ENCODE assay signal across 12 mouse cellular contexts in the genomic region with DNA sequence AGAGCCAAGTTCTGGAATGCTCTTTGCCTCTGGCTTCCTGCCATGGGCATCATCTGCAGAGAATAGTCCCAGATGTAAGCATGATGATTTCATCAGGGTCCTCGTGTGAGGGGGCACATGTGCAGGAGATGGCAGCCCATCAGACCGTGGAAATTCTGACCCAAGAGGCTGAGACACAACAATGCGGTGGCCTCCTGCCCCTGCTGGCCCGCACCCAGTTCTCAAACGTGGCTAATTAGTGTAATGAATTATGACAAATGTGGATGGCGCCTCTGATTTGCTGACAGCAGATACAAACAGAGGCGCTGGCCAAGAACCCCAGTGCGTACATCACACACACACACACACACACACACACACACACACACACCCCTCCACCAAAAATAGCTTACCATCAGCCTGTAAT. TPM values are rescaled to one million over a fixed set of nuclear protein-coding genes. Genes with fewer than 3 reads are reported as not detected.
DNase-seq lines count a peak whose midpoint lies in the region; ATAC-seq lines count a peak whose summit lies in the region.
"Had no signal": no experiment of that assay in that cellular context is flagged by ENCODE, and none has a peak within 500 bp of the region (broad histone marks: within the 10 kb centered on the region; RNA-seq: fewer than 3 reads in every experiment).

No protein-coding gene starts in this region.

- no peak overlapping the region for H3K9ac ChIP-seq in heart, embryonic 16.5 days (ENCODE audit: low read length)
- H3K9ac ChIP-seq in heart, embryonic 11.5 days (ENCODE audit: low read depth, low read length): no peak overlapping the region
- no peak overlapping the region for H3K9ac ChIP-seq in midbrain, embryonic 14.5 days (replicated peaks; ENCODE audit: low read length)
- no peak overlapping the region for H3K9ac ChIP-seq in midbrain, embryonic 11.5 days (ENCODE audit: low read length)
- no peak overlapping the region for H3K9ac ChIP-seq in hindbrain, embryonic 15.5 days

- H3K36me3 ChIP-seq in heart, embryonic 16.5 days (ENCODE audit: control insufficient read depth, insufficient read depth): no peaks in the 10 kb centered on the region
- H3K36me3 ChIP-seq in heart, embryonic 11.5 days (ENCODE audit: control insufficient read depth, insufficient read depth, low read length): no peaks in the 10 kb centered on the region
- H3K36me3 ChIP-seq in midbrain, embryonic 14.5 days (ENCODE audit: control insufficient read depth, insufficient read depth, low read length): no peaks in the 10 kb centered on the region
- H3K36me3 ChIP-seq in midbrain, embryonic 11.5 days (ENCODE audit: control insufficient read depth, insufficient read depth, low read length): no peaks in the 10 kb centered on the region
- no peaks in the 10 kb centered on the region for H3K36me3 ChIP-seq in hindbrain, embryonic 15.5 days

- intact Hi-C loops in gastrocnemius, postnatal 36 days (cut with DNase I): no loop called here

- peaks cover 17% of the 10 kb centered on the region for H3K4me1 ChIP-seq in heart, embryonic 16.5 days (ENCODE audit: control insufficient read depth, insufficient read depth, low read length)
- no peaks in the 10 kb centered on the region for H3K4me1 ChIP-seq in heart, embryonic 11.5 days (ENCODE audit: control insufficient read depth, insufficient read depth, low read length)
- peaks cover 6% of the 10 kb centered on the region; the same call in 1 of the 2 replicates for H3K4me1 ChIP-seq in midbrain, embryonic 14.5 days (ENCODE audit: control insufficient read depth, insufficient read depth, low read length)
- peaks cover under 1% of the 10 kb centered on the region for H3K4me1 ChIP-seq in midbrain, embryonic 11.5 days (ENCODE audit: control insufficient read depth, insufficient read depth, low read length)
- H3K4me1 ChIP-seq in hindbrain, embryonic 15.5 days (replicated peaks): peaks cover 8% of the 10 kb centered on the region; the same call in 1 of the 2 replicates

- 0 out of 2 replicates have a peak overlapping the region, but pooled peaks have one; percentile 19 for H3K27ac ChIP-seq in heart, embryonic 16.5 days (ENCODE audit: low read length)
- no peak overlapping the region for H3K27ac ChIP-seq in heart, embryonic 11.5 days (ENCODE audit: low read depth, low read length)
- no peak overlapping the region for H3K27ac ChIP-seq in midbrain, embryonic 14.5 days (replicated peaks; ENCODE audit: low read depth, low read length)
- no peak overlapping the region for H3K27ac ChIP-seq in midbrain, embryonic 11.5 days (ENCODE audit: low read depth, low read length)
- no peak overlapping the region for H3K27ac ChIP-seq in hindbrain, embryonic 15.5 days (replicated peaks)

- H3K9me3 ChIP-seq in heart, embryonic 16.5 days (replicated peaks; ENCODE audit: control insufficient read depth, low read length): no peaks in the 10 kb centered on the region
- H3K9me3 ChIP-seq in heart, embryonic 11.5 days (replicated peaks; ENCODE audit: control insufficient read depth, low read length): no peaks in the 10 kb centered on the region
- H3K9me3 ChIP-seq in midbrain, embryonic 14.5 days (ENCODE audit: control insufficient read depth, low read length): no peaks in the 10 kb centered on the region
- no peaks in the 10 kb centered on the region for H3K9me3 ChIP-seq in midbrain, embryonic 11.5 days (ENCODE audit: control insufficient read depth, low read length)
- H3K9me3 ChIP-seq in hindbrain, embryonic 15.5 days: no peaks in the 10 kb centered on the region

- ATAC-seq in heart, embryonic 16.5 days (replicated peaks; ENCODE audit: extremely low read depth, insufficient read depth, low FRiP score): peak; percentile 50
- no peak for ATAC-seq in heart, embryonic 11.5 days (replicated peaks; ENCODE audit: insufficient number of reproducible peaks, low FRiP score, low TSS enrichment)
- ATAC-seq in midbrain, embryonic 14.5 days (ENCODE audit: low FRiP score, low TSS enrichment): peak; percentile 48; the same call in 1 of the 2 replicates
- no peak for ATAC-seq in midbrain, embryonic 11.5 days (ENCODE audit: low FRiP score)
- ATAC-seq in hindbrain, embryonic 15.5 days (ENCODE audit: low FRiP score, low read depth): peak; percentile 80

- no peak overlapping the region for H3K4me2 ChIP-seq in heart, embryonic 16.5 days (ENCODE audit: low read depth, low read length)
- H3K4me2 ChIP-seq in heart, embryonic 11.5 days: no peak overlapping the region
- H3K4me2 ChIP-seq in midbrain, embryonic 14.5 days (ENCODE audit: low read length): no peak overlapping the region
- no peak overlapping the region for H3K4me2 ChIP-seq in midbrain, embryonic 11.5 days
- H3K4me2 ChIP-seq in hindbrain, embryonic 15.5 days: no peak overlapping the region

- no peaks in the 10 kb centered on the region for H3K27me3 ChIP-seq in heart, embryonic 16.5 days (ENCODE audit: control insufficient read depth, insufficient read depth, low read length)
- no peaks in the 10 kb centered on the region for H3K27me3 ChIP-seq in heart, embryonic 11.5 days (ENCODE audit: control insufficient read depth, insufficient read depth, low read length)
- no peaks in the 10 kb centered on the region for H3K27me3 ChIP-seq in midbrain, embryonic 14.5 days (ENCODE audit: control insufficient read depth, insufficient read depth, low read length)
- H3K27me3 ChIP-seq in midbrain, embryonic 11.5 days (ENCODE audit: control insufficient read depth, insufficient read depth, low read length): no peaks in the 10 kb centered on the region
- no peaks in the 10 kb centered on the region for H3K27me3 ChIP-seq in hindbrain, embryonic 15.5 days

- peak; percentile 44 for DNase-seq in midbrain, embryonic 14.5 days
- no peak for DNase-seq in midbrain, embryonic 11.5 days (ENCODE audit: low spot score, missing footprints)
- DNase-seq in retina, postnatal 7 days (ENCODE audit: low read depth, low spot score): peak; percentile 34
- DNase-seq in gastrocnemius, postnatal 36 days: no peak
- no peak for DNase-seq in right cerebral cortex, postnatal 36 days (ENCODE audit: low spot score in 2 of 2)
- DNase-seq: cerebellum, postnatal 36 days; liver; thymus, postnatal 4 days had no signal

- 42% methylated on average over 8 of the region's 8 CpGs for WGBS in heart, embryonic 16.5 days
- WGBS in heart, embryonic 11.5 days (ENCODE audit: insufficient replicate concordance): 70% methylated on average over 8 of the region's 8 CpGs
- WGBS in midbrain, embryonic 14.5 days: 58% methylated on average over 8 of the region's 8 CpGs
- 83% methylated on average over 8 of the region's 8 CpGs for WGBS in midbrain, embryonic 11.5 days
- WGBS in hindbrain, embryonic 15.5 days: 33% methylated on average over 8 of the region's 8 CpGs

- H3K4me3 ChIP-seq in heart, embryonic 16.5 days (ENCODE audit: low read length): no peak overlapping the region
- no peak overlapping the region for H3K4me3 ChIP-seq in heart, embryonic 11.5 days (ENCODE audit: low read depth, low read length)
- no peak overlapping the region for H3K4me3 ChIP-seq in midbrain, embryonic 14.5 days (replicated peaks; ENCODE audit: low read depth, low read length)
- no peak overlapping the region for H3K4me3 ChIP-seq in midbrain, embryonic 11.5 days (ENCODE audit: low read depth, low read length)
- H3K4me3 ChIP-seq in hindbrain, embryonic 15.5 days: no peak overlapping the region

RNA-seq across cellular contexts. Expression of a gene that starts 42.3 kb away (rescaled TPM):
- polyA plus RNA-seq in heart, embryonic 16.5 days (2015; fragmentation: Nextera tagmentation; extraction: Ambion mirVana): 9.2 and 11.5 TPM in 2 replicates
- 1.8 and 2.5 TPM in 2 replicates for polyA plus RNA-seq in heart, embryonic 11.5 days (2014; fragmentation: Nextera tagmentation; extraction: Ambion mirVana)
- polyA plus RNA-seq in midbrain, embryonic 14.5 days (2014; fragmentation: Nextera tagmentation; extraction: Ambion mirVana): 4.7 and 5.5 TPM in 2 replicates
- 3.9 and 5.2 TPM in 2 replicates for polyA plus RNA-seq in midbrain, embryonic 11.5 days (2014; fragmentation: Nextera tagmentation; extraction: Ambion mirVana)
- polyA plus RNA-seq in hindbrain, embryonic 15.5 days (2015; fragmentation: Nextera tagmentation; extraction: Ambion mirVana): 7.1 and 7.4 TPM in 2 replicates
- total RNA-seq in gastrocnemius, postnatal 36 days (2021): 1 to 10 TPM in 1 of 2 experiments, under 1 TPM in 1; 0.86 to 2.4 TPM
- total RNA-seq: hematopoietic stem cell, adult 5-6 weeks had no signal

RNA-seq across cellular contexts. Expression of a gene that starts 58.1 kb away (rescaled TPM):
- 424 and 467 TPM in 2 replicates for polyA plus RNA-seq in heart, embryonic 16.5 days (2015; fragmentation: Nextera tagmentation; extraction: Ambion mirVana)
- 632 and 689 TPM in 2 replicates for polyA plus RNA-seq in heart, embryonic 11.5 days (2014; fragmentation: Nextera tagmentation; extraction: Ambion mirVana)
- polyA plus RNA-seq in midbrain, embryonic 14.5 days (2014; fragmentation: Nextera tagmentation; extraction: Ambion mirVana): 485 and 506 TPM in 2 replicates
- 1,003 and 1,036 TPM in 2 replicates for polyA plus RNA-seq in midbrain, embryonic 11.5 days (2014; fragmentation: Nextera tagmentation; extraction: Ambion mirVana)
- polyA plus RNA-seq in hindbrain, embryonic 15.5 days (2015; fragmentation: Nextera tagmentation; extraction: Ambion mirVana): 377 and 402 TPM in 2 replicates
- 100 to 1,000 TPM in 1 of 2 experiments, 10 to 100 TPM in 1; 86.6 to 116 TPM for total RNA-seq in gastrocnemius, postnatal 36 days (2021)

Comparison
In these comparisons a context has a peak if more than half of its experiments do, and no peak if none do; other contexts are left out.
1. ATAC-seq: peak in heart, embryonic 16.5 days (single experiment), midbrain, embryonic 14.5 days (single experiment) and hindbrain, embryonic 15.5 days (single experiment); none in heart, embryonic 11.5 days (single experiment) and midbrain, embryonic 11.5 days (single experiment).
2. DNase-seq: peak in midbrain, embryonic 14.5 days (single experiment) and retina, postnatal 7 days (single experiment); none in midbrain, embryonic 11.5 days (single experiment), gastrocnemius, postnatal 36 days (0 of 2) and right cerebral cortex, postnatal 36 days (0 of 2).